Mouse (Mus musculus): ENCODE data around the gene Camsap3. TPM values are rescaled to one million over a fixed set of nuclear protein-coding genes. Genes with fewer than 3 reads are reported as not detected.

The Camsap3 gene
- total RNA-seq, 2 experiments from 2014 or later: 0.47 to 0.67 TPM

DNA sequence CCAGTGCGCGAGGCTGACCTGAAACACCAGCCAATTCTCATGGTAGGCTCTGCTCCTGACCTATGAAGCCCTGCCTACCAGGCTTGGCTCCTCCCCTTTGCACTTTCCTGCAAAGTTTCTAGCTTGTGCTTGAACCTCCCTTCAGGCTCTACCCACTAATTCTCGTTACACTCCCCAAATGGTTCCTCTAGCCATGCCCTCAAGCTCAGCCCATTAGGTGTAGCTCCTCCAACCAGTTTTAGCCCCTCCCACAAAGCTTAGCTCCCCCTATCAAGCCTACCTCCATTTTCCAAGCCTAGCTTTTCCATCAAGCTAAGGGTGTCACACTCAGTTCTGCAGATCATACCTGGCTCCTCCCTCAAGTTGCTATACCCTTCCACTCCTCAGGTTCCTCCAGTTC is 11.0 kb downstream of the Camsap3 start:
- DNase-seq (ENCODE audit: low spot score): no peak
- intact Hi-C loops (cut with DNase I): no loop called here

DNA sequence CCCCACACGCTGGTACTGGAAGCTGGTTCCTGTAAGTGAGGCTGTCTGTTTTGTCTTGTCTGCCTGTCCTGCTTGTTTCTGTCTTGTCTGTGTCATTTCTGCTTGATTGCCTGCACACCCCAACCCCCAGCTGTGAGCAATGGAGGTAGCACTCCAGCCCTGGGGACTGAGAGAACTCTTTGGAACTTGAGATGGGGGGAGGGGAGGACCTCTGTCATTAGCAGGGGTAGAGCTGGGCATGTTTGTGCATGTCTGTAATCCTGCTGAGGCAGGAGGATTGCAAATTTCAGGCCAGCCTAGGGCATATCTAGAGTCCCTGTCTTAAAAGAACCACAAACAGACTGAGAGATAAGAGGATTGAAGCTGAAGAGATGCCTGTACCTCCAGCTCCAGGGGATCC is 12.1 kb downstream of the Camsap3 start:
- intact Hi-C loops (cut with DNase I): no loop called here
- no peak for DNase-seq (ENCODE audit: low spot score)

DNA sequence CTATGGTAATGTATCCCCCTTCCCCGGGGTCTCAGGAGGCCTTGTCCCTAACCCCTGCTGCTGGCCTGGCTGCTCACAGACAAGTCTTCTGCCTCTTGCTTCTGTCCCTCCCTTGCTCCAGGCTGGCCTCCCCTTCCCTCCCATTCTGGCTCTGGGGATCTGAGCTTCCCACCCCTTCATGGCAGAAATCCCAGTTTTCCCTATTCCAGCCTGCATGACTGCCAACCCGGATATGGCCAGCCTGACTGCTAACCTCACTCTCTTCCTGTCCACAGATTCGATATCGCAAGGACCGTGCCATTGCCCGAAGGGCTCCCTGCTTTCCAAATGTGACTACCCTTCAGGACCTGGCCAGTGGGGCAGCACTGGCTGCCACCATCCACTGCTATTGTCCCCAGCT is 13.3 kb downstream of the Camsap3 start:
- intact Hi-C loops (cut with DNase I): no loop called here
- peak; percentile 62 for DNase-seq (ENCODE audit: low spot score)

DNA sequence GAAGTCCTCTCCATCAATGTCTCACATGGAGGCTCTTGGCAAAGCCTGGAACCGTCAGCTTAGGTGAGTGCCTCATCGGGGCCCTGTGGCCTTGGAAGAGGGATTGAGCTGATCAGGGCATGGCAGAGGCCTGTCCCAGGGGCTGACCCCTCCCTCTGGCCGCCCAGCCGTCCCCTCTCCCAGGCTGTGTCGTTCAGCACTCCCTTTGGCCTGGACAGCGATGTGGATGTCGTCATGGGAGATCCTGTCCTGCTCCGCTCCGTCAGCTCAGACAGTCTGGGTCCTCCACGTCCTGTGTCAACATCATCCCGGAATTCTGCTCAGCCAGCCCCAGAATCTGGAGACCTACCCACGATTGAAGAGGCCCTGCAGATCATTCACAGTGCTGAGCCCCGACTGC is 16.3 kb downstream of the Camsap3 start:
- no peak for DNase-seq (ENCODE audit: low spot score)
- intact Hi-C loops (cut with DNase I): no loop called here

DNA sequence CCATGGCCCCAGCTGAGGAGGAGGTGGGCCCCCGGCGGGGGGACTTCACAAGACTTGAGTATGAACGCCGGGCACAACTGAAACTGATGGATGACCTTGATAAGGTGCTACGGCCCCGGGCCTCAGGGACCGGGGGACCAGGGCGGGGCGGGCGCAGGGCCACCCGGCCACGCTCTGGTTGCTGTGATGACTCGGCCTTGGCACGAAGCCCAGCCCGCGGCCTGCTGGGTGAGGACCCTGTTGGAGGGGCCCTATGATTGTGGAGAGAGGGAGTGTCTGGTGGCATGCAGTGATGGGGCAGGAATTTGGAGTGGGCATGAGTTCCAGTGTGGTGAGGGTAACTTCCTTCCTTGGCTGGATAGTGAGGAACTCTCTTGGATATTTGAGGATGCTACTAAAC is 19.5 kb downstream of the Camsap3 start:
- DNase-seq (ENCODE audit: low spot score): no peak
- intact Hi-C loops (cut with DNase I): no loop called here

DNA sequence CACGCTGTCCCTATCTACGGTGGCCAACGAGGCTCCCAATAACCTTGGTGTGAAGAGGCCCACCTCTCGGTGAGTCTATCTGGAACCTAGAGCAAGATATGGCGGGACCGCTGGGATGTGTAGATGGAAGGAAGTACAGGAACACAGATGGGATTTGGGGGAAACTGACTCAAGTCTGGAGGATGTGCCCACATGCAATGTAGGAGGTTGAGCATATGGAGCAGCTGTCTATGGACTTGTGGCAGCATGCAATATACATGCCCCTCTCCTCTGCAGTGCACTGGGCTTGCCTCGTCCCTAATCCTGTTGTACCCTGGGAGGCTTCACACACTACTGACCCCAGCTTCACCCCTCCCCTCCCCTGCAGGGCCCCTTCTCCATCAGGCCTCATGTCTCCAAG is 20.7 kb downstream of the Camsap3 start:
- no peak for DNase-seq (ENCODE audit: low spot score)
- intact Hi-C loops (cut with DNase I): no loop called here

DNA sequence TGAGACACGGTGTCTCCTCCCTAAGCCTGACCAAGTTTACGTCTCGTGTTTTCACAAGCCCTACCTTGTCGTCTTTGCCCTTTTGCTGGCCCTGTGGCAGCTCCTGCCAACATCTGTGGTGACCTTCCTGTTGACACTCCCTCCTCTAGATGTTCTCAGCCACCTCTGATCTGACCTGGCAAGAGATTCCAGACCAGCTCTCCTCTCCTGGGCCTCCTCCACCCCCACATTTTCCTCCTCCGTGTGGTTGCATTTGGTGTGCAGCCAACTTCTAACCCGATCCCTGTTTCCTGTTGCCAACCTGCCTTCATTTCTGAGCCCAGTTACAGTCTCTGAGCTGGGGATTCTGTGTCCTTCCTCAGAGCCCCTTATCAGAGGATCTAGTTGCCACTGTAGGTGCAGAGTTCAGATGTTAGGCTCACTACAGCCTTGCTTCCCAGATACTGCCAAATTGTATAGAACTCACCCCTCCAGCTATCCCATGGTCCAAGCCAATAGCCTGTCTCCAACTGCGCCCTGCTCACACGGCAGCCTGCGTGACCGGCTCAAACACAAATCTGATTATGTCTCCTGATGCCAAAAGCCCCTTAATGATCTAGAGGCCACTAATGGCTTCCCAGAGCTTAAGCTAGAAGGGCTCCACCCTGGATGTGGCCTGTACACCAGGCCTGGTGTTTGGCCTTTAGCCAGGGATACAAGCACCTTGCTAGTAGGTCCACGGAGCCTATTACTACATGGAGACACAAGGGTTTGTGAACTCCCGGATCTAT is 22.1 kb downstream of the Camsap3 start:
- intact Hi-C loops (cut with DNase I): no loop called here
- DNase-seq (ENCODE audit: low spot score): no peak

DNA sequence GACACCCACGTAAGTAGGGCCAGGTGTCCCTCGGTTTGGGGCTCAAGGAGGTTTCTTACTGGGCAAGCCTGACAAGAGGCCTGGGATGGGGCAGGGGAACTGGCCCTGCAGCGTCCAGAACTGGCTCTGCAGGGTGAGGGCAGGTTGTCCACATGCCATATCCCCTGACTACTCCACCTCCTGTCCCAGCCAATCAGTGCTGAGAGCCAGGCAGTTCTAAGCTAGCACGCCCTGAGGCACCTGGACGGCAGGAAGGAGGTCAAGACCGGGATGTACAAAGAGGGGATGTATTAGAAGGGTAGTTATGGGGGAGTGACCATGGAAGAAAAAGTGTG is 22.7 kb downstream of the Camsap3 start:
- intact Hi-C loops (cut with DNase I): no loop called here
- DNase-seq (ENCODE audit: low spot score): no peak

DNA sequence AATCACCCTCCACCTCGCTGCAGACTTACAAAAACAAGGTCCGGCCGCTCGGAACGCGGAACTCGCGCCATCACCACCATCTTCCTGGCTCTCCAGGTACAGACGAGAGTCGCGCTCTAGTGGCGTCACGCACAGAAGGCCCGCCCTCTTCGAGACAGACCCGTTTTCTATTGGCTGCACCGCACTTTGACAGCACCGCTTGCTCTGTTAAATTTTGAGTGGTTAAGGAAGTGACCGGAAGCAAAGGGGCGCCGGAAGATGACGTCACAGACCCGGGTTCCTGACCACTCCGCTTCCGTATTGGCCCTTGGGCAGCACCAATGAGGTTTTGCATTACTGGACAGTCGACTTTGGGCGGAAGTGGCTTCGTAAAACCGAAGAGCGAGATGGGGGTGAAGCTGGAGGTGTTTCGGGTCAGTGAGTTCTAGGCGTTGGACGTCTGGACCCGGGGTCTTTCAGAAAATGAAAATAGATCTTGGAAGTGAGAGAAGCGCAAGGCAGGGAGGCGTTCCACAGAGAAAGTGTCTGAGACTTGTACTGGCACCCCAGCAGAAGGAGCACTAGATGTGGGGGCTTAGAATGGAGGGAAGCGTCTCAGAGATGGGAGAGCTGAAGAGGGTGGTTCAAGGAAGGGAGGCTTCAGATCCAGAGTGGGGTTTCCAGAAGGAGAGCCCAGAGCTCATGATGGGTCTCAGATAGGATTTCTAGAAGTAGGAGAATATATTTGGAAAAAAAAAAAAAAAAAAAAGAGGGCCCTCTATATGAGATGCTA is 34.3 kb downstream of the Camsap3 start, which contains the start of the genes Xab2 and Pet100:
Gene Xab2, minus strand, starts transcription at position 118 of the 772 bp plus-strand sequence.
Gene Pet100, plus strand, starts transcription at position 350 of the 772 bp plus-strand sequence.
- peak; percentile 99 for DNase-seq (ENCODE audit: low spot score)
- intact Hi-C loops (cut with DNase I): loop anchor here (5.0 kb wide), 1 partner anchor 104 kb away; the partner anchor contains the start of gene Pnpla6

DNA sequence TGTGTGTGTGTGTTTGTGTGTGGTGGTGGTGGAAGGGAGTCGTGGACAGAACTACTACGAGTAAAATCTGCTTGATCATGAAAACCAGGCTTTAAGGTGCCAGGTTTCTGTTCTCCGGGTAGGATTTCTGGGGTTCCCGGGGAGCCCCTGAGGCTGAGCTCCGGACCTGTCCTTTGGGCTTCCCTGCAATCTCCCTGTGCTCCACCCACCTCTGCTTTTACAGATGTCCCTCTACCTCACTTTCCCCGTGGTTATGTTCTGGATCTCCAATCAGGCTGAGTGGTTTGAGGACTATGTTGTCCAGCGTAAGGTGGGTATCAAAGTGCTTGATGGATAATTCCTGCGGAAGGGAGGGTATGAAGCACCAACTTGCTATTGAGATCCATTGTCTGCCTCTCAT is 35.0 kb downstream of the Camsap3 start:
- DNase-seq (ENCODE audit: low spot score): no peak
- intact Hi-C loops (cut with DNase I): loop anchor here (5.0 kb wide), 1 partner anchor 105 kb away; the partner anchor contains the start of gene Pnpla6

DNA sequence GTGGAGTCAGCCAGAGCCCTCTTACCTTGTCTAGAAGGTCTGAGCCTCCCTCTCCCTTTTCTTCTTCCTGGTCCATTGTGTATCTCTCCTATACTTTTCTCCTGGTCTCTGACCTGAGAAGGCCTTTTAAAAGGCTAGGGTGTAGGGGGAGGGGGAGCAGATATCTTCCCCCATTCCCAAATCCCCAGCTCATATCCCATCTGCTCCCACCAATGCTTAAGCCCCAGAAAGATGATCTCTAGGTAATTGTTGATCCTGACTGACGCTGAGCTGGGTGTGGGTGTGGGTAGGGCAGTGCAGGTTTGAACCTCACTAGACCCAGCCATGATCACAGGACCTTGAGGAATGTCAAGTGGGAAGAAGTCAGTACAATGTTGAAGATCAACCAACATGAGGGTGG is 38.4 kb downstream of the Camsap3 start, which contains the start of gene Pcp2:
Gene Pcp2, minus strand, starts transcription at position 101 of the 400 bp plus-strand sequence.
- intact Hi-C loops (cut with DNase I): loop anchor here (2.0 kb wide), 1 partner anchor 47 kb away; the partner anchor contains the start of gene Fcor
- no peak for DNase-seq (ENCODE audit: low spot score)

DNA sequence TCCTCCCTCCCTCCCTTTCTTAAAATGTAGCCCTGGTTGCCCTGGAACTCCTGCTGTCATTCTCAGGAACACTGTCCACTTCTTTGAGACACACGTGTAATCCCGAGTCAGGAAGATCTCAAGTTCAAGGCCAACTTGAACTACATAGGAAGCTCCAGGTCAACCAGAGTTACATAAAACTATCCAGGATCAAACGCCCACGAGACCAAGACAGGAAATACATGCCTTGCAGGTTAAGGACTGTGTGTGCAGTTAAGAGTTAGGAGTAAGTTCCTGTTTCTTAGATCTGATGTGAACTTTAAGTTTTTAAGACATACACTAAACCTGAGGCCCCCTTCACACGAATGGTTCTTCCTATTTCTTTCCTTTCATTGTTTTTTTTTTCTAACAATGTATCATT is 39.9 kb downstream of the Camsap3 start:
- intact Hi-C loops (cut with DNase I): no loop called here

DNA sequence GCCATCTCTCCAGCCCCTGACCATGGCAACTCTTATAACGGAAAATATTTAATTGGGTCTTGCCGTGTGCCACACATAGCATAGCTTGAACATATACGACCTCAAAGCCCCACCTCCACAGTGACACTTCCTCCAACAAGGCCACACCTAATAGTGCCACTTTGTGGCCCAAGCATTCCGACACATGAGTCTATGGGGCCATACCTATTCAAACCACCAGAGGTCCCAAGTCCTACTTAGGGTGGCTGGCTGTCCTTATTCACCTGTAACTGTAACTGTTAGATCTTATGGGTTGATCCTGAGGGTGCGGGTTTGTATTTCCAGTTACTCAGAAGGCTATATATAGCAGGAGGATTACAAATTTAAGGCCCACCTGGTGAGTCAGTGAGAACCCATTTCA is 40.9 kb downstream of the Camsap3 start:
- DNase-seq (ENCODE audit: low spot score): no peak
- intact Hi-C loops (cut with DNase I): no loop called here

More for the DNA sequence above, 39.9 kb downstream of the Camsap3 start:
- DNase-seq (ENCODE audit: low spot score): no peak

DNA sequence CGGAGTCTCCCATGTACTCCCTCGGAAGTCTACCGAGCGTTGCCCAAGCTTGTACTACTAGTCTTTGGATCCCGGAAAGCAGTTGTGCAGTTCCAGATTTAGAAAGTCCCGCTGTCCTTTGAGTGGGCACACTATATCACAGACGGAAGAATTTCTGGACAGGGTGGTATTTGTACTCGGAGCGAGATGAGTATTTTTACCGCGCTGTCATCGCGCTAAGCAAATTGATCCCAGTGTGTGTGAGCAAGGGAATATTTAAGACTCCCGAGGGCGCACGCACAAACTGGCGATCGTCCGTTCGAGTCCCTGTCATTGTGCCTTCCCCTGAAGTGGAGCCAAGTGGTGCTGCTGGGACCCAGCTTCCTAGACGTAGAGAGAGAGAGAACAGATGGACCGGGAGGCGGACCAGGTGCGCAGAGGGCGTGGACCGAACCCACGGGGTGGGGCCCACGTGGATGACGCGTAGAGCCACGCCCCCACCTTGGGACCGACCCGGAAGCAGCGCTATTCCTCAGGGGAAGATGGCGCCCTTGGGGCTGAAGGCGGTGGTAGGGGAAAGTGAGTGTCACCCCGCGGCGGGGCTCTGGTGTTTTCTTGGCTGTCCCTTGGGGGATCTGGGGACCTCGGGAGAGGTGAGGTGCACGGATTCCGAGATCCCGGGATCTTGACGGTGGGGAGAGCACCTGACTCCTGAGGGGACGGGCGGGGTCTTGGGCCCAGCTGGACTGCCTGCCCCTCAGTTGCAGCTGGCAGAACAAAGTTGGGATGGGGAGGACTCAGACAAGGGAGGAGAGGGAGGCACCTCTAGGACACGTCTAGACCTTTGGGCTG is 43.8 kb downstream of the Camsap3 start, which contains the start of gene Stxbp2:
Gene Stxbp2, plus strand, starts transcription at position 309 of the 831 bp plus-strand sequence.
- no peak for DNase-seq (ENCODE audit: low spot score)

DNA sequence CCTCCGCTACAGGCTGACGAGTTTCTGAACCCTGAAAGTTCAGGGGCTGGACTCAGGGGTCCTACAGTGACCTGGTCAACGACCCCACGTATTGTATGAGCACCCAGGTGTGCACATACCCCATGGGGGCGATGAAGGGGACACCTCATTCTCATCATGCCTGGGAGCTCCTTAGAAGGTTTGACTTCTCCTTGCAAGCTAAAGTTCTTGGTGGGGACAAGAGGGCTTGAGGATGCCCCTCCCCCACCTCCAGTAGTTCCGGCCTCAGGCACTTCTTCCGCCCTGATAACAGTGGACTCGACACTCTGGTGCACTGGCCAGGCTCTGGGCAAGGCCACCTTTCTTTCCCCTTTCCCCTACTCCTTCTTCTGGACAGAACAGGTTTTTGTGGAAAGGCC is 44.4 kb downstream of the Camsap3 start:
- intact Hi-C loops (cut with DNase I): no loop called here

More for the DNA sequence above, 43.8 kb downstream of the Camsap3 start, which contains the start of gene Stxbp2:
- intact Hi-C loops (cut with DNase I): no loop called here

DNA sequence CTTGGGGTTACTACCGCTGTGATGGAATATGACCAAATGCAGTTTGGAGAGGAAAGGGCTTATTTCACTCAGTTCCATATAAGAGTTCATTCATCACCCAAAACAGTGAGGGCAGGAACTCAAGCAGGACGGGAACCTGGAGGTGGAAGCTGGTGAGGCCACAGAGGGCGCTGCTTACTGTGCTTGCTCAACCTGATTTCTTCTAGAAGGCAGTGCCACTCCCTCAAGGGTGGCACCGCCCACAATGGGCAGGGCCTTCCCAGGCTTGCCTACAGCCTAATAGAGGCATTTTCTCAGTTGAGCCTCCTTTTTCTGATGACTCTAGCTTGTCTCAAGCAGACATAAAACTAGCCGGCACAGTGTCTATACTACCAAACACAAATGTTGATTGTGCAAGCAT is 58.7 kb downstream of the Camsap3 start:
- DNase-seq (ENCODE audit: low spot score): no peak
- intact Hi-C loops (cut with DNase I): no loop called here

More for the DNA sequence above, 44.4 kb downstream of the Camsap3 start:
- DNase-seq (ENCODE audit: low spot score): no peak

DNA sequence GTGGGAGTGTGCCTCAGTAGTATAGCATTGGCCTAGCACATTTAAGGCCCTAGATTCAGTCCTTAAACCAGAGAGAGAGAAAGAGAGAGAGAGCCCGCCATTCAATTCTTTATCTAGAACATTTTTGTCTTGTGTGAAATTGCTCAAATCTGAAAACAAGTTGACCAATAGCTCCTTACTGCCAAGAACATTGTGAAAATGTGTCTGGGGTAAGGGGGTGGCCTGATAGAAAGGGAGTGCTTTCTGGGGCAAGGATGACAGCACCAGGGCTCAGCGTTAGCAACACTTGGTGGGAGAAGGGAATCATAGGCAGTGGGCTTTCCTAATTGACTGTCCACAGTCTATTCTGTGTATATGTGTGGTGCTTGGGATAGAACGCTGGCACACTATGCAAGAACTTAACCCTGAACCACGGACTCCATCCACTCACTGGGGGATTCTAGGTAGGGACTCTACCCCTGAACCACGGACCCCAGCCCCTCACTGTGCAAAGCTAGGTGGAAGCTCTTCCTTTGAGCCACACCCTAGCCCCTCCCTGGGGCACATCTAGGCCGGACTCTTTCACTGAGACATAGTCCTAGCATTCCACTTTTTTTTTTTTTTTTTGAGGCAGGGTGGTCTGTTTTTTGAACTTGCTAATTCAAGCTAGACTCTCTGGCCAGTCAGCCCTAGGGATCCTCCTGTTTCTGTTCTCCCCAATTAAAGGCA is 59.9 kb downstream of the Camsap3 start:
- no peak for DNase-seq (ENCODE audit: low spot score)
- intact Hi-C loops (cut with DNase I): no loop called here

DNA sequence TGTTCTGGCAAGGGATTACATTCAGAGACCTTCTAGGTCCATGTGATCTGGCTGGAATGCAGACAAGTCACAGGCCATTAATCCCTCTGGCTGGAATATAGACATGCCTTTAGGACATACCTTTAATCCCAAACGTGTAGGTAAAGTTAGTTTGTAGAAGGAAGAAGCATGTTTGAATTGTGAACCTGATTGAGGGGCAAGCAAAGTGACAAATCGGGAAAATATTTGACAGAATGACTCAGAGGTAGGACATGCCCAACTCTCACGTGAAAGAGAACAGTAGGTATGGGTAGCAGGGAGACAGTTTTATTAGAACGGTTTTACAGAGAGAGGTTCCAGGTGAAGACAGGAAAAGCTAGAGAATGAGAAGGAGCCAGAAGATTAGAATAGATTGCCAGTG is 60.5 kb downstream of the Camsap3 start:
- intact Hi-C loops (cut with DNase I): no loop called here
- DNase-seq (ENCODE audit: low spot score): no peak

DNA sequence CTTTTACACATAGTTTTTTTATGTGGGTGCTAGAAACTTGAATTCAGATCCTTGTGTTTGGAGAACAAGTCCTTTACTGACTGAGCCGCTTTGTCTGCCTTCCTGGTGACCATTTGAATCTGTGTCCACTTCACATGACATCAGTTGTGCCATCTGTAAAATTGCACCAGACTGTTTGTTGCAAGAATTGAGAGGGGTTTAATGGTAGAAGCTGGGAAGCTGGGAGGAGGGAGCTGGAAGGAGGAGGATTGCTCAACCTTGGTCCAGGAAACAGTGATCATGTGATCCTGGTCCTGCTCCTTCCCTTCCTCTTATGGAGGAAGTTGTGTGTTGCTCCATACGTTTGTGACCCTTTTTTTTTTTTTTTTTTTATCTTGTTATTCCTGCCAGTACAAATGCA is 61.2 kb downstream of the Camsap3 start:
- no peak for DNase-seq (ENCODE audit: low spot score)
- intact Hi-C loops (cut with DNase I): no loop called here

Data from heart, postnatal 25 days (tissue).